Mouse (Mus musculus) hindbrain, embryonic 11.5 days (tissue): ENCODE results near the gene Gm49325. TPM values are rescaled to one million over a fixed set of nuclear protein-coding genes. Genes with fewer than 3 reads are reported as not detected.

Experiments
- ATAC-seq: fragments of 200-750 bp; cut with Nextera tagmentation; 2 replicates; pipeline ENCODE4 v1.8.0; 2017; ENCODE audit warnings: mild to moderate bottlenecking, moderate TSS enrichment, moderate library complexity; ENCODE audit not compliant: low FRiP score
- DNase-seq: peaks from one replicate; pipeline ENCODE4 v3.0.0-alpha.2; 2015; ENCODE audit warnings: low spot score
- H3K27ac ChIP-seq: fragments of 300-500 bp; sonication (generic); 2 replicates; pipeline ENCODE4 v1.5.1; 2014; ENCODE audit warnings: mild to moderate bottlenecking, low read depth, low read length
- H3K27me3 ChIP-seq: fragments of 300-500 bp; sonication (generic); 2 replicates; pipeline ENCODE4 v1.6.1; 2014; ENCODE audit warnings: mild to moderate bottlenecking, low read length, moderate library complexity, mixed read lengths; ENCODE audit not compliant: control insufficient read depth, insufficient read depth
- H3K36me3 ChIP-seq: fragments of 300-500 bp; sonication (generic); 2 replicates; pipeline ENCODE4 v1.6.1; 2014; ENCODE audit warnings: mild to moderate bottlenecking, low read length, moderate library complexity, mixed read lengths; ENCODE audit not compliant: control insufficient read depth, insufficient read depth
- H3K4me1 ChIP-seq: fragments of 300-500 bp; sonication (generic); replicated peaks from 2 replicates; pipeline ENCODE4 v1.6.1; 2014; ENCODE audit warnings: low read length, mixed read lengths; ENCODE audit not compliant: control insufficient read depth, insufficient read depth
- H3K4me2 ChIP-seq: fragments of 300-500 bp; sonication (generic); replicated peaks from 2 replicates; pipeline ENCODE4 v1.6.1; 2014; ENCODE audit warnings: mild to moderate bottlenecking, low read depth, low read length
- H3K4me3 ChIP-seq: fragments of 300-500 bp; sonication (generic); 2 replicates; pipeline ENCODE4 v1.5.1; 2014; ENCODE audit warnings: low read depth, low read length
- H3K9ac ChIP-seq: fragments of 300-500 bp; sonication (generic); 2 replicates; pipeline ENCODE4 v1.6.1; 2014; ENCODE audit warnings: low read depth, low read length
- H3K9me3 ChIP-seq: fragments of 300-500 bp; sonication (generic); 2 replicates; pipeline ENCODE4 v1.6.1; 2016; ENCODE audit warnings: low read length; ENCODE audit not compliant: control insufficient read depth
- WGBS: fragments of 180-500 bp; shearing (Covaris S2); extraction: QIAGEN DNeasy Blood & Tissue Kit; methylation state at CpG from one replicate; pipeline ENCODE4 v1.1.7; 2014; 5-methylcytosine and 5-hydroxymethylcytosine counted together
- polyA plus RNA-seq: library from polyadenylated mRNA; unstranded; fragments of >200 nt; fragmentation: Nextera tagmentation; extraction: Ambion mirVana; gene quantifications from 2 replicates; pipeline ENCODE4 v1.2.1, GENCODE M21; 2014

The Gm49325 gene
- polyA plus RNA-seq, 1 experiment from 2014 or later: not detected

- no peak for DNase-seq
- H3K27ac ChIP-seq: no peak overlapping the region
- H3K4me1 ChIP-seq: peaks cover 4% of the 10 kb centered on the region; the same call in 1 of the 2 replicates
- no peak overlapping the region for H3K9ac ChIP-seq
- H3K9me3 ChIP-seq: no peaks in the 10 kb centered on the region
- H3K27me3 ChIP-seq: no peaks in the 10 kb centered on the region
- no peak overlapping the region for H3K4me3 ChIP-seq
- no peak for ATAC-seq
- 91% methylated on average over 6 of the region's 6 CpGs for WGBS
- no peak overlapping the region for H3K4me2 ChIP-seq
- no peaks in the 10 kb centered on the region for H3K36me3 ChIP-seq
These were observed 1.9 kb upstream of the Gm49325 start for GRCm38 (mm10) chr10:77604111-77604510.

GRCm38 (mm10) chr10:77604958-77605357 is 1.0 kb upstream of the Gm49325 start:
- H3K27ac ChIP-seq: no peak overlapping the region
- ATAC-seq: no peak
- H3K4me3 ChIP-seq: no peak overlapping the region
- DNase-seq: no peak
- no peak overlapping the region for H3K9ac ChIP-seq
- H3K4me2 ChIP-seq: no peak overlapping the region
- 91% methylated on average over 5 of the region's 5 CpGs for WGBS
- H3K4me1 ChIP-seq: peaks cover 4% of the 10 kb centered on the region; the same call in 1 of the 2 replicates
- H3K27me3 ChIP-seq: no peaks in the 10 kb centered on the region
- H3K36me3 ChIP-seq: no peaks in the 10 kb centered on the region
- no peaks in the 10 kb centered on the region for H3K9me3 ChIP-seq

GRCm38 (mm10) chr10:77605368-77605767 is 629 bp upstream of the Gm49325 start:
- 56% methylated on average over 1 of the region's 1 CpGs for WGBS
- peak; percentile 28; the same call in 1 of the 2 replicates for ATAC-seq
- H3K9ac ChIP-seq: peak overlapping the region; percentile 81; the same call in 1 of the 2 replicates
- peak overlapping the region; percentile 87; the same call in 1 of the 2 replicates for H3K4me2 ChIP-seq
- H3K4me3 ChIP-seq: peak overlapping the region; percentile 85
- peaks cover 4% of the 10 kb centered on the region; the same call in 1 of the 2 replicates for H3K4me1 ChIP-seq
- no peaks in the 10 kb centered on the region for H3K27me3 ChIP-seq
- H3K36me3 ChIP-seq: no peaks in the 10 kb centered on the region; the same call in 1 of the 2 replicates
- no peaks in the 10 kb centered on the region for H3K9me3 ChIP-seq
- DNase-seq: peak; percentile 59
- H3K27ac ChIP-seq: peak overlapping the region; percentile 91; the same call in 1 of the 2 replicates

- WGBS: 45% methylated on average over 7 of the region's 7 CpGs
- Histone ChIP-seq H3K4me3 (peak overlapping the region; percentile 85), H3K4me2 (peak overlapping the region; percentile 87), H3K36me3 (peaks cover 2% of the 10 kb centered on the region; the same call in 1 of the 2 replicates), H3K27ac (no peak overlapping the region), H3K9me3 (no peaks in the 10 kb centered on the region), H3K4me1 (peaks cover 4% of the 10 kb centered on the region; the same call in 1 of the 2 replicates), H3K9ac (peak overlapping the region; percentile 81), H3K27me3 (no peaks in the 10 kb centered on the region)
- ATAC-seq (peak; percentile 42), DNase-seq (no peak)
These were observed 858 bp downstream of the Gm49325 start for GRCm38 (mm10) chr10:77606855-77607254.

- Histone ChIP-seq H3K27me3 (no peaks in the 10 kb centered on the region), H3K4me3 (peak overlapping the region; percentile 85), H3K9ac (no peak overlapping the region), H3K4me1 (peaks cover 4% of the 10 kb centered on the region; the same call in 1 of the 2 replicates), H3K36me3 (peaks cover 3% of the 10 kb centered on the region; the same call in 1 of the 2 replicates), H3K9me3 (no peaks in the 10 kb centered on the region), H3K4me2 (peak overlapping the region; percentile 87), H3K27ac (no peak overlapping the region)
- ATAC-seq: no peak
- 71% methylated on average over 5 of the region's 5 CpGs for WGBS
- no peak for DNase-seq
These were observed 1.4 kb downstream of the Gm49325 start for GRCm38 (mm10) chr10:77607441-77607840.

GRCm38 (mm10) chr10:77608589-77608988 is 2.6 kb downstream of the Gm49325 start:
- DNase-seq (no peak), ATAC-seq (no peak)
- WGBS: 95% methylated on average over 8 of the region's 8 CpGs
- Histone ChIP-seq H3K27me3 (no peaks in the 10 kb centered on the region), H3K36me3 (peaks cover 3% of the 10 kb centered on the region; the same call in 1 of the 2 replicates), H3K4me1 (peaks cover 4% of the 10 kb centered on the region; the same call in 1 of the 2 replicates), H3K9ac (no peak overlapping the region), H3K4me2 (no peak overlapping the region), H3K4me3 (no peak overlapping the region), H3K27ac (no peak overlapping the region), H3K9me3 (no peaks in the 10 kb centered on the region)

GRCm38 (mm10) chr10:77610221-77610961 is 4.4 kb downstream of the Gm49325 start:
- Histone ChIP-seq H3K27me3 (no peaks in the 10 kb centered on the region), H3K27ac (no peak overlapping the region), H3K36me3 (peaks cover 3% of the 10 kb centered on the region; the same call in 1 of the 2 replicates), H3K4me1 (peaks cover 4% of the 10 kb centered on the region; the same call in 1 of the 2 replicates), H3K9me3 (no peaks in the 10 kb centered on the region), H3K4me2 (no peak overlapping the region), H3K9ac (no peak overlapping the region), H3K4me3 (no peak overlapping the region)
- 94% methylated on average over 8 of the region's 8 CpGs for WGBS
- DNase-seq (no peak), ATAC-seq (no peak)

GRCm38 (mm10) chr10:77613409-77613808 is 7.4 kb downstream of the Gm49325 start:
- Histone ChIP-seq H3K27ac (no peak overlapping the region), H3K4me2 (no peak overlapping the region), H3K4me3 (no peak overlapping the region), H3K9ac (no peak overlapping the region), H3K36me3 (peaks cover 6% of the 10 kb centered on the region), H3K9me3 (no peaks in the 10 kb centered on the region), H3K27me3 (no peaks in the 10 kb centered on the region), H3K4me1 (no peaks in the 10 kb centered on the region)
- no peak for ATAC-seq
- 92% methylated on average over 3 of the region's 3 CpGs for WGBS
- DNase-seq: no peak

GRCm38 (mm10) chr10:77615647-77616046 is 9.7 kb downstream of the Gm49325 start:
- Histone ChIP-seq H3K4me3 (no peak overlapping the region), H3K27ac (no peak overlapping the region), H3K9me3 (no peaks in the 10 kb centered on the region), H3K4me2 (no peak overlapping the region), H3K27me3 (no peaks in the 10 kb centered on the region), H3K9ac (no peak overlapping the region), H3K36me3 (peaks cover 6% of the 10 kb centered on the region; the same call in 1 of the 2 replicates), H3K4me1 (no peaks in the 10 kb centered on the region)
- 95% methylated on average over 8 of the region's 8 CpGs for WGBS
- DNase-seq: no peak
- ATAC-seq: no peak
